Mouse (Mus musculus) forebrain, embryonic 13.5 days (tissue): ENCODE results near the gene Scn5a. TPM values are rescaled to one million over a fixed set of nuclear protein-coding genes. Genes with fewer than 3 reads are reported as not detected.

Source experiments
- ATAC-seq: fragments of 200-750 bp; cut with Nextera tagmentation; 2 replicates; pipeline ENCODE4 v1.8.0; 2017
- H3K27ac ChIP-seq: fragments of 300-500 bp; sonication (generic); 2 replicates; pipeline ENCODE4 v1.5.1; 2015; ENCODE audit warnings: inconsistent platforms, mild to moderate bottlenecking, moderate library complexity
- H3K27me3 ChIP-seq: fragments of 300-500 bp; sonication (generic); 2 replicates; pipeline ENCODE4 v1.6.1; 2015; ENCODE audit warnings: mild to moderate bottlenecking, inconsistent platforms
- H3K36me3 ChIP-seq: fragments of 300-500 bp; sonication (generic); 2 replicates; pipeline ENCODE4 v1.6.1; 2015; ENCODE audit warnings: mild to moderate bottlenecking, inconsistent platforms; ENCODE audit not compliant: poor library complexity, severe bottlenecking
- H3K4me1 ChIP-seq: fragments of 300-500 bp; sonication (generic); 2 replicates; pipeline ENCODE4 v1.6.1; 2015; ENCODE audit warnings: inconsistent platforms
- H3K4me2 ChIP-seq: fragments of 300-500 bp; sonication (generic); 2 replicates; pipeline ENCODE4 v1.6.1; 2015; ENCODE audit warnings: inconsistent platforms, mild to moderate bottlenecking, moderate library complexity
- H3K4me3 ChIP-seq: fragments of 300-500 bp; sonication (generic); 2 replicates; pipeline ENCODE4 v1.5.1; 2015; ENCODE audit warnings: mild to moderate bottlenecking, inconsistent platforms
- H3K9ac ChIP-seq: fragments of 300-500 bp; sonication (generic); 2 replicates; pipeline ENCODE4 v1.6.1; 2015; ENCODE audit warnings: mild to moderate bottlenecking, inconsistent platforms
- H3K9me3 ChIP-seq: fragments of 300-500 bp; sonication (generic); replicated peaks from 2 replicates; pipeline ENCODE4 v1.6.1; 2016; ENCODE audit warnings: inconsistent platforms
- WGBS: fragments of 180-500 bp; shearing (Covaris S2); methylation state at CpG from one replicate; pipeline ENCODE4 v1.1.7; 2015; 5-methylcytosine and 5-hydroxymethylcytosine counted together
- polyA plus RNA-seq: library from polyadenylated mRNA; unstranded; fragments of >200 nt; fragmentation: Nextera tagmentation; extraction: Ambion mirVana; gene quantifications from 2 replicates; pipeline ENCODE4 v1.2.1, GENCODE M21; 2015

Scn5a gene
- polyA plus RNA-seq, 1 experiment from 2014 or later = 0.83 TPM

GRCm38 (mm10) chr9:119562256-119562655 is 16.6 kb downstream of the Scn5a start:
- ATAC-seq = no peak
- WGBS = 64% methylated on average over 12 of the region's 12 CpGs
- Histone ChIP-seq H3K4me3 (no peak overlapping the region), H3K36me3 (no peaks in the 10 kb centered on the region), H3K27me3 (peaks cover 17% of the 10 kb centered on the region; the same call in 1 of the 2 replicates), H3K27ac (no peak overlapping the region), H3K4me2 (no peak overlapping the region), H3K4me1 (peaks cover 23% of the 10 kb centered on the region), H3K9me3 (no peaks in the 10 kb centered on the region), H3K9ac (no peak overlapping the region)

GRCm38 (mm10) chr9:119561746-119562145 is 17.1 kb downstream of the Scn5a start:
- H3K27me3 ChIP-seq = peaks cover 12% of the 10 kb centered on the region; the same call in 1 of the 2 replicates
- H3K4me1 ChIP-seq = peaks cover 23% of the 10 kb centered on the region
- no peak overlapping the region for H3K4me3 ChIP-seq
- no peak overlapping the region; the same call in 1 of the 2 replicates for H3K27ac ChIP-seq
- no peaks in the 10 kb centered on the region for H3K36me3 ChIP-seq
- peak overlapping the region; percentile 22; the same call in 1 of the 2 replicates for H3K9ac ChIP-seq
- peak; percentile 14; the same call in 1 of the 2 replicates for ATAC-seq
- H3K9me3 ChIP-seq = no peaks in the 10 kb centered on the region
- H3K4me2 ChIP-seq = no peak overlapping the region
- 59% methylated on average over 8 of the region's 8 CpGs for WGBS

- Histone ChIP-seq H3K9me3 (no peaks in the 10 kb centered on the region), H3K36me3 (no peaks in the 10 kb centered on the region), H3K4me3 (no peak overlapping the region), H3K27ac (no peak overlapping the region; the same call in 1 of the 2 replicates), H3K9ac (no peak overlapping the region), H3K4me2 (no peak overlapping the region), H3K4me1 (peaks cover 20% of the 10 kb centered on the region), H3K27me3 (no peaks in the 10 kb centered on the region)
- WGBS = 82% methylated on average over 16 of the region's 16 CpGs
- no peak for ATAC-seq
Measured at GRCm38 (mm10) chr9:119559537-119560276, 19.1 kb downstream of the Scn5a start.

GRCm38 (mm10) chr9:119558119-119558854 is 20.5 kb downstream of the Scn5a start:
- H3K27me3 ChIP-seq = no peaks in the 10 kb centered on the region
- H3K9me3 ChIP-seq = no peaks in the 10 kb centered on the region
- peaks cover 20% of the 10 kb centered on the region for H3K4me1 ChIP-seq
- 27% methylated on average over 12 of the region's 12 CpGs for WGBS
- no peak overlapping the region for H3K4me3 ChIP-seq
- H3K4me2 ChIP-seq = no peak overlapping the region
- no peak overlapping the region for H3K27ac ChIP-seq
- no peaks in the 10 kb centered on the region for H3K36me3 ChIP-seq
- ATAC-seq = 0 out of 2 replicates have a peak, but pooled peaks have one; percentile 30
- no peak overlapping the region for H3K9ac ChIP-seq

DNA sequence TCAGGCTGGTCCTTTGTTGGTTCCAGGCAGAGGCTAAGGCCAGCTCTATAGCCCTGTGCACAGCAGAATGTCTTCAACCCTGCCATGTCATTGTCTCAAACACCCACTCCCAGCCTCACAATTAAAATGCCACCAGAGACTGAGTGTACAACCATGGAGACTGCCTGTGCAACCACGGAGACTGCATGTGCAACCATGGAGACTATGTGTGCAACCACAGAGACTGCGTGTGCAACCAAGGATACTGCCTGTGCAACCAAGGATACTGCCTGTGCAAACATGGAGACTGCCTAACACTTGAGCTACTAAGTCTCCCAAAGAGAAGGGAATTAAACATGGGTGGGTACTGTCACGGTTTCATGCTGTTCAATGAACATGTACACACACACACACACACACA is 22.8 kb downstream of the Scn5a start:
- Histone ChIP-seq H3K4me3 (no peak overlapping the region), H3K36me3 (no peaks in the 10 kb centered on the region), H3K9ac (no peak overlapping the region), H3K9me3 (no peaks in the 10 kb centered on the region), H3K4me2 (no peak overlapping the region), H3K4me1 (peaks cover 4% of the 10 kb centered on the region; the same call in 1 of the 2 replicates), H3K27ac (no peak overlapping the region), H3K27me3 (no peaks in the 10 kb centered on the region)
- ATAC-seq = no peak
- 96% methylated on average over 3 of the region's 3 CpGs for WGBS

DNA sequence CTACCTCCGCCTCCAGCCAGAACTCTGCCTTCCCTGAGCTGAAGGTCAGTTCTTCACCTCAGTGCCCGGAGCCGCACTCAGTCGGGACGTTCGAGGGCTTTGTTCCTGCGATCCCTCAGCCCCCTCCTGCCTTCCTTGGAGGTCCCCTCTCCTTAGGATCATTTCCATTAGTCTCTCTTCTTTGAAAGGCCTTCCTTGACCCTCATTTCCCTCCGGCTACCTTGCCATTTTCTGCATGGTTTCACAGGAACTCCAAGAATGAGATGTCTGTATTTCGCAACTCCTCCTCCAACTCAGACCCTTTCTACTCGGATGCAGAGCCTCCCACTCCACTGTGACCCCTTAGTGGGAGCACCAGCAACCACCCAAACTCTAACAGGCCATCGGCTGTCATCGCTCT is 31.3 kb downstream of the Scn5a start:
- no peak for ATAC-seq
- H3K36me3 ChIP-seq = no peaks in the 10 kb centered on the region
- 24% methylated on average over 12 of the region's 12 CpGs for WGBS
- H3K9me3 ChIP-seq = no peaks in the 10 kb centered on the region
- H3K4me1 ChIP-seq = no peaks in the 10 kb centered on the region
- no peak overlapping the region for H3K27ac ChIP-seq
- no peak overlapping the region for H3K4me3 ChIP-seq
- no peaks in the 10 kb centered on the region for H3K27me3 ChIP-seq
- H3K9ac ChIP-seq = no peak overlapping the region
- H3K4me2 ChIP-seq = no peak overlapping the region

GRCm38 (mm10) chr9:119547128-119547527 is 31.7 kb downstream of the Scn5a start:
- Histone ChIP-seq H3K9me3 (no peaks in the 10 kb centered on the region), H3K27ac (no peak overlapping the region), H3K4me3 (no peak overlapping the region), H3K36me3 (no peaks in the 10 kb centered on the region), H3K4me2 (no peak overlapping the region), H3K4me1 (no peaks in the 10 kb centered on the region), H3K27me3 (no peaks in the 10 kb centered on the region), H3K9ac (no peak overlapping the region)
- 71% methylated on average over 8 of the region's 8 CpGs for WGBS
- ATAC-seq = no peak

DNA sequence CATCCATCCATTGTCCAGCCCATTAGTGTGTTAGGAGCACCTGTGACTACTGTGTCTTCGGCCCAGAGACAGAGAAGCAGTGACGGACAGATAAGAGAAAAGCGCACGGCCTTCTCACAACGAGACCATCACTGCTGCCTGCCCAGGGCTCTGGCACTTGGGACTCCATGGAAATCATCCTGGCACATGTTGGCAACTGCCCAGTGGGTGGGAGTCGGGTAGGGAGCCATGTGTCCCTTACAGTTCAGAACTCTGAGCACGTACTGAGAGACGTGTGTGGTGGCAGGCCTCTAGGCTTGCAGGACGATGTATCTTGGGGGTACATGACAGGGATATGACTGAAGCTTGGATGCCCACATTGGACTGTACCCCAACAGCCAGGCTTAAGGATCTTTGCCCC is 38.1 kb downstream of the Scn5a start:
- Histone ChIP-seq H3K27ac (no peak overlapping the region), H3K36me3 (no peaks in the 10 kb centered on the region), H3K9ac (no peak overlapping the region), H3K27me3 (no peaks in the 10 kb centered on the region), H3K4me1 (peaks cover 12% of the 10 kb centered on the region; the same call in 1 of the 2 replicates), H3K4me3 (no peak overlapping the region), H3K4me2 (no peak overlapping the region), H3K9me3 (no peaks in the 10 kb centered on the region)
- no peak for ATAC-seq
- WGBS = 91% methylated on average over 9 of the region's 9 CpGs

DNA sequence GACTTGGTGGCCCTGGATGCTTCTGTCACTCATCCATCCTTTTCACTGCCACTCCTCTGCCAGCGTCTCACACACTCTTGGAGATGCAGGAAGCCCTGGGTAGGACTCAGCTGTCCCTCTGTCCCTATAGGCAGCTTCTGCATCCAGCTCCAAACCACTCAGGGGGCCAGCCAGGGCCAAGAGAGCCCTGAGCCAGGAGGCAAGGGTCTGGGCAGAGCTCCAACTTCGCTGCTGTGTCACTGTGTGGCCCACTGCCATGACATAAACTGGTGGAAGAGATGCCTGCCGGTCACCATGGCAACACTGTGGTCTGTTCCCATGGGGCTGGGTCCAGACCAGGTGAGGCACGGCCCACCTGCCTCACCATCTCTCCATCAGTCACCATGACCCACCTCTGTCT is 41.0 kb downstream of the Scn5a start:
- H3K27me3 ChIP-seq = peaks cover 13% of the 10 kb centered on the region
- no peak overlapping the region for H3K4me3 ChIP-seq
- no peaks in the 10 kb centered on the region for H3K36me3 ChIP-seq
- no peaks in the 10 kb centered on the region for H3K9me3 ChIP-seq
- H3K4me1 ChIP-seq = peaks cover 12% of the 10 kb centered on the region; the same call in 1 of the 2 replicates
- WGBS = 72% methylated on average over 4 of the region's 4 CpGs
- no peak overlapping the region for H3K9ac ChIP-seq
- H3K27ac ChIP-seq = no peak overlapping the region
- no peak overlapping the region for H3K4me2 ChIP-seq
- peak; percentile 75 for ATAC-seq

DNA sequence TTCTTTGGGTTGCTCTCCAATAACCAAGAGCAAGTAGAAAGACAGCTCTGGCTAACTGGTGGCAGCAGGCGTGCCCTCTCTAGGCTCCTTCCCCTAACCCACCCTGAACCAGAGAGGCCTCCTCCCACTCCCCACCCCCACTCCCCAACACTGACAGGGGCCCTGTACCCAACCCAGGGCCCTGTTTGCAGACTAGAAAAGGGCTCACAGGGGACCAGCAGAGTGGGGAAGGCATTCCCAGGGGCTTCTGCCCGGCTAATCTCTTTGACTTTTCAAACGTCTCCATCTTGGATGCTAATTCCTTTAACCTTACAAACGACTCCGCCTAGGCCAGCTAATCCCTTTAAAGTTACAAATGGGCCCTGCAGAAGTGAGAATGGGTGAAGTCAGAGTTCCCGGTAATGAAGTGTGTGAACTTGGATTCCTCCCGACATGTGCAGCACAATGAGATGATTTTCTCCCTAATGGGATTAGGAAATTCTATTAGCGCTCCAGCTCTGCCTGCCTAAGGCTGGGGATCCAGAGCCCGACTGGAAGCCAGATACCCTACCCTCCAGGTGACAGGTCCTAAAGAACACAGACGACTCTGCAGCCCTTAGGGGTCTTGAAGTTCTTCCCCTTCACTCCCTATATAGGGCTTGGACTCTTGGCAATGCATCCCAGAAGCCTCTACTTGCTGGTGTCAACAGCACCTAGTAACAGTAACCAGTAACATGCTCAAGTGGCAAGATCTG is 47.0 kb downstream of the Scn5a start:
- Histone ChIP-seq H3K4me2 (no peak overlapping the region), H3K27ac (no peak overlapping the region), H3K9ac (no peak overlapping the region), H3K36me3 (no peaks in the 10 kb centered on the region), H3K9me3 (no peaks in the 10 kb centered on the region), H3K4me3 (no peak overlapping the region), H3K4me1 (no peaks in the 10 kb centered on the region), H3K27me3 (peaks cover 33% of the 10 kb centered on the region)
- 3% methylated on average over 10 of the region's 10 CpGs for WGBS
- ATAC-seq = no peak

DNA sequence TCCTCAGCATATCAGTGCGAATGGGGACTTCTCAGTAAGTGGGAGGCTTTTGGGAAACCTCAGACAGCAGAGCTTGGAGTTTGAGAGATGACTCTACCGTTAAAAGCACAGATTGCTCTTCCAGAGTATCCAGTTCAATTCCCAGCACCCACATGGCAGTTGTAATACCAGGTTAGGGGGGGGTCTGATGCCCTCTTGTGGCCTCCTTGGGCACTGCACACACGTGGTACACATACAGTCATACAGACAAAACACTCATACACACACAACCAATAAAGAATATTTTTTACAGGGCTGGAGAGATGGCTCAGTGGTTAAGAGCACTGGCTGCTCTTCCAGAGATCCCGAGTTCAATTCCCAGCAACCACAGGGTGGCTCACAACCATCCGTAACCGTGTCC is 54.3 kb downstream of the Scn5a start:
- WGBS = 91% methylated on average over 6 of the region's 6 CpGs
- ATAC-seq = no peak
- no peaks in the 10 kb centered on the region for H3K27me3 ChIP-seq

DNA sequence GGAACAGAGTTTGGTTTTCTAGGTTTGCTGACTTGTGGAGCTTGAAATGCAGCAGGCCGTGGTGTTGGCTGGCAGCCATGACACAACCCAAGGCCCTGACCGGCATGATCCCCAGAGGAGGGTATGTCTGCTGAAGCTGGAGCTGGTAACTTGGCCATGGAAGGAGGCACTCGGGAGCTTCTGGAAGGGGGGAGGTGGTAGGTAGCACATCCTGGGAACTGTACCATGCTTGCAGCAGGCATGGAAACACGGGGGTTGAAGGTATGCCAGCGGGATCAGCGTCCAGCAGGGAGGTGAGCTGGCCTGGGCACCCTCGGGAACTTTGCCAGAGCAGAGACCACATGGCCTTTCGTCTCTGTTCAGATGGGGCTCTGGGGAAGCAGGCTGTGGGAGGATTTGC is 55.5 kb downstream of the Scn5a start:
- Histone ChIP-seq H3K9me3 (peaks cover 4% of the 10 kb centered on the region; the same call in 1 of the 2 replicates), H3K4me1 (peaks cover 2% of the 10 kb centered on the region; the same call in 1 of the 2 replicates), H3K36me3 (peaks cover 6% of the 10 kb centered on the region; the same call in 1 of the 2 replicates), H3K27ac (no peak overlapping the region), H3K4me3 (no peak overlapping the region), H3K4me2 (no peak overlapping the region), H3K9ac (no peak overlapping the region), H3K27me3 (no peaks in the 10 kb centered on the region)
- 91% methylated on average over 8 of the region's 8 CpGs for WGBS
- no peak for ATAC-seq

More for the DNA sequence above, 54.3 kb downstream of the Scn5a start:
- Histone ChIP-seq H3K4me2 (no peak overlapping the region), H3K4me1 (no peaks in the 10 kb centered on the region), H3K36me3 (peaks cover 6% of the 10 kb centered on the region; the same call in 1 of the 2 replicates), H3K9me3 (peaks cover 4% of the 10 kb centered on the region; the same call in 1 of the 2 replicates), H3K27ac (no peak overlapping the region), H3K9ac (no peak overlapping the region), H3K4me3 (no peak overlapping the region)
